Mouse (Mus musculus) left cerebral cortex, postnatal 36 days (tissue): ENCODE data around the gene Sla2. TPM values are rescaled to one million over a fixed set of nuclear protein-coding genes. Genes with fewer than 3 reads are reported as not detected.
"Not testable (repeated sequence)": the region's sequence is repeated elsewhere in the genome, so short reads cannot be mapped to it uniquely, and the experiment has no call there.

Source experiments
- DNase-seq, 2 experiments: peaks; one replicate each; pipeline ENCODE4 v3.0.0; 2021 to 2022; ENCODE audit warnings: low spot score in 2 of 2, mixed read lengths in 1 of 2
- intact Hi-C: fragments of 180-260 bp; cut with DNase I; formaldehyde crosslinking; loops from one replicate; pipeline ENCODE4 v1.15.1; 2025
- total RNA-seq, 2 experiments: library from RNA; stranded (reverse); gene quantifications; 2 replicates each; pipeline ENCODE4 v1.2.3; 2021

Gene Sla2
- total RNA-seq, 2 experiments from 2014 or later = 0.45 to 0.57 TPM

- intact Hi-C loops = loop anchor here (10.0 kb wide), 1 partner anchor 221 kb away; no protein-coding TSS in a partner anchor
- DNase-seq = no peak
Measured at GRCm38 (mm10) chr2:156874047-156874759, 12.8 kb downstream of the Sla2 start.

- peak in 1 of 2 experiments; percentile 39 for DNase-seq
- intact Hi-C loops = loop anchor here (2.0 to 10.0 kb wide), 2 partner anchors 123 to 221 kb away; no protein-coding TSS in a partner anchor
Measured at GRCm38 (mm10) chr2:156873629-156874028, 13.4 kb downstream of the Sla2 start.

GRCm38 (mm10) chr2:156870519-156870918 lies 16.5 kb downstream of the Sla2 start:
- intact Hi-C loops = loop anchor here (10.0 kb wide), 1 partner anchor 224 kb away; no protein-coding TSS in a partner anchor
- no peak for DNase-seq

- intact Hi-C loops = no loop called here
Measured at GRCm38 (mm10) chr2:156869554-156869953, 17.4 kb downstream of the Sla2 start.

GRCm38 (mm10) chr2:156868994-156869393 lies 18.0 kb downstream of the Sla2 start:
- intact Hi-C loops = no loop called here
- no peak for DNase-seq

More at GRCm38 (mm10) chr2:156869554-156869953, 17.4 kb downstream of the Sla2 start:
- DNase-seq = no peak

- intact Hi-C loops = no loop called here
- no peak for DNase-seq
Measured at GRCm38 (mm10) chr2:156864481-156864880, 22.5 kb downstream of the Sla2 start.

GRCm38 (mm10) chr2:156863487-156864160 lies 23.4 kb downstream of the Sla2 start:
- intact Hi-C loops = no loop called here
- no peak for DNase-seq

- intact Hi-C loops = no loop called here
- DNase-seq = peak; percentile 99
Measured at GRCm38 (mm10) chr2:156862772-156863486, 24.1 kb downstream of the Sla2 start, which contains the start of gene Rab5if. Rab5if (plus strand) TSS chr2:156863128.

GRCm38 (mm10) chr2:156862041-156862717 lies 24.8 kb downstream of the Sla2 start:
- intact Hi-C loops = no loop called here
- DNase-seq = no peak

- intact Hi-C loops = loop anchor here (5.0 kb wide), 1 partner anchor 51 kb away; no protein-coding TSS in a partner anchor
- no peak for DNase-seq
Measured at GRCm38 (mm10) chr2:156858671-156859070, 28.3 kb downstream of the Sla2 start.

GRCm38 (mm10) chr2:156857835-156858234 lies 29.2 kb downstream of the Sla2 start, which contains the start of gene 4930518I15Rik:
4930518I15Rik (minus strand) TSS chr2:156857946.
- DNase-seq = no peak
- intact Hi-C loops = loop anchor here (5.0 kb wide), 1 partner anchor 51 kb away; no protein-coding TSS in a partner anchor

GRCm38 (mm10) chr2:156857385-156857791 lies 29.6 kb downstream of the Sla2 start:
- DNase-seq = no peak
- intact Hi-C loops = loop anchor here (5.0 kb wide), 1 partner anchor 50 kb away; no protein-coding TSS in a partner anchor

- intact Hi-C loops = loop anchor here (5.0 kb wide), 1 partner anchor 49 kb away; no protein-coding TSS in a partner anchor
- no peak for DNase-seq
Measured at GRCm38 (mm10) chr2:156856311-156856710, 30.7 kb downstream of the Sla2 start.

GRCm38 (mm10) chr2:156853999-156854771 lies 32.8 kb downstream of the Sla2 start:
- peak in 1 of 2 experiments; percentile 42 for DNase-seq
- intact Hi-C loops = not testable (repeated sequence)

- DNase-seq, intact Hi-C loops: not testable (repeated sequence)
Measured at GRCm38 (mm10) chr2:156853584-156853983, 33.4 kb downstream of the Sla2 start.

- intact Hi-C loops = no loop called here
- DNase-seq = no peak
Measured at GRCm38 (mm10) chr2:156850505-156850904, 36.5 kb downstream of the Sla2 start.

GRCm38 (mm10) chr2:156848526-156849182 lies 38.3 kb downstream of the Sla2 start:
- intact Hi-C loops = no loop called here
- no peak for DNase-seq

GRCm38 (mm10) chr2:156847653-156848052 lies 39.3 kb downstream of the Sla2 start:
- DNase-seq = no peak
- intact Hi-C loops = no loop called here
